Mouse (Mus musculus) macrophage (primary cell): Measurements from ENCODE around the gene 2810459M11Rik. TPM values are rescaled to one million over a fixed set of nuclear protein-coding genes. Genes with fewer than 3 reads are reported as not detected.

ENCODE experiments used
- H3K27ac ChIP-seq: fragments of 350-480 bp; formaldehyde crosslinking; 2 replicates; pipeline ENCODE4 v1.9.0; 2021
- H3K36me3 ChIP-seq: fragments of 350-480 bp; formaldehyde crosslinking; 2 replicates; pipeline ENCODE4 v1.9.0; 2021; ENCODE audit errors: inconsistent target
- H3K4me3 ChIP-seq: fragments of 350-480 bp; formaldehyde crosslinking; 2 replicates; pipeline ENCODE4 v1.9.0; 2021; ENCODE audit errors: inconsistent target
- H3K79me2 ChIP-seq: fragments of 350-480 bp; formaldehyde crosslinking; 2 replicates; pipeline ENCODE4 v1.9.0; 2021; ENCODE audit errors: inconsistent target
- WGBS: methylation state at CpG from one replicate; pipeline ENCODE4 v1.1.7; 2026; ENCODE audit warnings: inconsistent platforms; ENCODE audit not compliant: missing documents; 5-methylcytosine and 5-hydroxymethylcytosine counted together
- polyA plus RNA-seq: library from polyadenylated mRNA; stranded (reverse); fragments of 250-400 nt; gene quantifications from 3 replicates; pipeline ENCODE4 v1.2.4, GENCODE M21; 2018; ENCODE audit warnings: inconsistent platforms

The 2810459M11Rik gene
- polyA plus RNA-seq, 1 experiment from 2014 or later = not detected

GRCm38 (mm10) chr1:86040131-86040530 lies 5.5 kb upstream of the 2810459M11Rik start:
- H3K4me3 ChIP-seq = no peak overlapping the region
- 77% methylated on average over 4 of the region's 4 CpGs for WGBS
- H3K36me3 ChIP-seq = no peaks in the 10 kb centered on the region
- H3K27ac ChIP-seq = no peak overlapping the region
- no peaks in the 10 kb centered on the region for H3K79me2 ChIP-seq

GRCm38 (mm10) chr1:86040817-86041216 lies 4.8 kb upstream of the 2810459M11Rik start:
- WGBS = 33% methylated on average over 3 of the region's 3 CpGs
- Histone ChIP-seq H3K79me2 (no peaks in the 10 kb centered on the region), H3K4me3 (no peak overlapping the region), H3K36me3 (no peaks in the 10 kb centered on the region), H3K27ac (no peak overlapping the region)

DNA sequence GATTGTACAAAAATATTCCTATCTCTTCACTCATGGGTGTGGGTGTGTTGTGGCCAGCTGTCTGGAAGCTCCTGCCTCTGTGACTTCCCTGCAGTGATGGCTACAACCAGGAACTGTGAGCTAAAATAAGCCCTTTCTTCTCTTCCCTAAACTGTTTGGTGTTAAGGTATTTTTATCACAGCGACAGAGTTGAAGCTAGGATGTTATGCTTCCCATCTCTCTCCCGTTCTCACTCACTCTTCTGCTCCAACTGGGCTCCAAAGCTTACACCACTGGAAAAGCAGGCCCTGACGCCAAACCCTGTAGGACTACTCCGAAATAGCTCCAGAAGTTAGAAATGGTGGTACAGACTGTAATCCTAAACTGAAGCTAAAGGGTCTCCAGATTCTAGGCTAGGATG lies 607 bp upstream of the 2810459M11Rik start:
- H3K36me3 ChIP-seq = no peaks in the 10 kb centered on the region
- 77% methylated on average over 4 of the region's 4 CpGs for WGBS
- H3K27ac ChIP-seq = no peak overlapping the region
- H3K4me3 ChIP-seq = no peak overlapping the region
- no peaks in the 10 kb centered on the region for H3K79me2 ChIP-seq

DNA sequence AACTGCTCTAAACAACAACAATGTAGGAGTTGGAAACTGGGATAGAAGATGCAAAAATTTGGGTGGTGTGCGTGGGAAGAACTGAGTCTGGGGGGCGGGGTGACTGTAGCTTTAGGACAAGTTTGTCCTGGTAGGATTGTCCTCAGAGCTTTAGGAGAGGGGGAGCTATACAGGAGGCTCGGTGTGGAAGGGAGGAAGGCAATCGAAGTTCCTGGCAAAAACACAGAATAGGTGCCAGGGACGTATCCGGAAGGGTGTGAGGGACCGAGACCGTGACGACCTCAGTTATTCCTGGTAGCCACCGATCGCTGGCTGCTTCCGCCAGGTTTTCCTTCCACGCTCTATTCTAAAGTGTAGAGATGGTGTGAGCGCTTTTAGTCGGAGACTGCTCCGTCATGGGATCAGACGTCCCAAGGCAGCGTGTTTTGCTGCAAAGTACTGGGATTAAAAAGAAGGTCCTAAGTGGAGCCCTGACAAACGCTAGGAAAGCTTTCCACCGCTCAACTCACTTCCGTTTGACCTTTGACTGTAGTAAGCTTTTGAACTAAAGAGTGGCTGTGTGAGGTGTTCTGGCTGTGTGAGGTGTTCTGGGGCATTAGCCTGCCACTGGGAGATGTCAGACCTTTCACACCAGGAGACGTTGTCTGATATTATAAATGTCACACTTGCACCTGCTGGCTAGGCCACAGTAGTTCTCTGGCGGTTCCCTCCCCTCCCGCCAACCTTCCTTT lies 1.3 kb downstream of the 2810459M11Rik start:
- Histone ChIP-seq H3K27ac (no peak overlapping the region), H3K79me2 (no peaks in the 10 kb centered on the region), H3K36me3 (no peaks in the 10 kb centered on the region), H3K4me3 (no peak overlapping the region)
- 44% methylated on average over 24 of the region's 24 CpGs for WGBS

- 63% methylated on average over 4 of the region's 4 CpGs for WGBS
- H3K4me3 ChIP-seq = no peak overlapping the region
These were observed 2.6 kb downstream of the 2810459M11Rik start for GRCm38 (mm10) chr1:86048231-86048630.

DNA sequence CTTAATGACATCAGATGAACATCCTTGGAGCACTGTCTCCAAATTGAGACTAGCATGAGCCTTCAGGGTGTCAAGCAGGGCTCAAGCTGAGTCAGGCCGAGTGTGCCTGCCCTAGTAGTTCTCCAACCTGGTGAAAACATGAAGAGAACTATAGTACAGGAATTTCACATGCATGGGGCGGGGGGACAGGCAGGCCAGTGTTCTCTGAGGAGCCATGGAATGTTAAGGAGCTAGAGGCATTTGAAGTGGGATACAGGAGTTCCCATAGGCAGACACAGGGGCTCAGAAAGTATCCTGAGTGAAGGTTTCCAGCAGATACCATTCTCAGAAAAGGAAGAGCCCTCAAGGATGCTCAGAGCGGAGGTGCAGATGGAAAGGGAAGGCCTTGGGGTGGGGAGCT lies 3.1 kb downstream of the 2810459M11Rik start:
- Histone ChIP-seq H3K79me2 (no peaks in the 10 kb centered on the region), H3K36me3 (no peaks in the 10 kb centered on the region), H3K4me3 (no peak overlapping the region), H3K27ac (no peak overlapping the region)
- 83% methylated on average over 3 of the region's 3 CpGs for WGBS

More at GRCm38 (mm10) chr1:86048231-86048630, 2.6 kb downstream of the 2810459M11Rik start:
- Histone ChIP-seq H3K27ac (no peak overlapping the region), H3K36me3 (no peaks in the 10 kb centered on the region), H3K79me2 (no peaks in the 10 kb centered on the region)

DNA sequence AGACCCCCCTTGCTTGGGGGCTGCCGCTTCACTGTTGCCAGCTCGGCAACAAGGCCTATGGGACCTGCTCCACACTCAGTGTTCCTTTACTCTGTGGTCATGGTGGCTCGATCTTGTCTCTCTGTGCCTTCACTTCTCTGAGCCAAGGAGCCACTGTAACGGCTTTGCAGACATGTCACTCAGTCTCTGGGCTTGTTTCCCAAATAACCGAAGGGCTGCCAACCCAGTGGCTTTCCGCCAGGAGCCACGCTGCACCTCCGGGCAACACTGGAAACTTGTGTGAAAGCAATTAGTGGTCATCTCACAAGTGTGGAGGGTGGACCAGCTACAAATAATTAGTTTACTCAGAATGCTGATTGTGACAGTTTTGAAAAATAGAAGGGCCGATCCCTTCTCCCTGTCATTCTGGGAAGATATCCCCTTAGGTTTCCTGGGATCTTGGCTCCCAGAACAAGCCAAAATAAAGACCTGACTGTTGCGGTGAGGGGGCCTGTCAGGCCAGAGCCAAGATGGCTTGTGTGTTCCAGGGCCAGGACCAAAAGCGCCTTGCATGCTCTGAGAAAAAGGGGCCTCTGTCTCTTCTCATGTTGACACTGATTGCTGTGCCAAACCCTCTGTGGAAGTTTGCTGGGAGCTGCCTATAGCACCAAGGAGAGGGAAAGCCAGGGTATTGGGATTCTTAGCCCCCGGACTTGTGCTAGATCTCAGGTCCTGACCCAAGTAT lies 7.7 kb downstream of the 2810459M11Rik start:
- no peak overlapping the region for H3K4me3 ChIP-seq
- no peak overlapping the region for H3K27ac ChIP-seq
- no peaks in the 10 kb centered on the region for H3K79me2 ChIP-seq
- H3K36me3 ChIP-seq = no peaks in the 10 kb centered on the region
- 93% methylated on average over 12 of the region's 12 CpGs for WGBS

DNA sequence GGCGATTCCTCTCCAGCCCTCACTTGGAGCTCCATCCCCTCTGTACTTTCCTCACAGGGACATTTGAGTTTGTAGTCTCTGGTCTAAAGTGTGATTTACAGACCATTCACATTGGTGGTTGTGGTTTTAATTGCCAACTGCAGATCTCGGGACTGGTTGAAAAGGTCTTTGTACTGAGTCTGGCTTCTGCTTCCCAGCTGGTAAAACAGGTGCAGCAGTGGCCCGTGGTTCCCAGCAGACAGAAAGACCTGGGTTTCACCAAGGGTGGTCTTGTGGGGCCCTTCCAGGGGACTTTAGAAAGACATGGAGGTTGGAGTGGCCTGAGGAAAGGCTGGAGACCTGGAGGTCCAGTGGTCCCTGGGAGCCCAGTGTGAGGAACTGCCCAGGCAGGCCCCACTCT lies 9.3 kb downstream of the 2810459M11Rik start:
- Histone ChIP-seq H3K36me3 (no peaks in the 10 kb centered on the region), H3K27ac (no peak overlapping the region), H3K4me3 (no peak overlapping the region), H3K79me2 (no peaks in the 10 kb centered on the region)
- WGBS = 45% methylated on average over 3 of the region's 3 CpGs

- H3K36me3 ChIP-seq = no peaks in the 10 kb centered on the region
- WGBS = 90% methylated on average over 4 of the region's 4 CpGs
- no peak overlapping the region for H3K4me3 ChIP-seq
- H3K27ac ChIP-seq = no peak overlapping the region
- H3K79me2 ChIP-seq = no peaks in the 10 kb centered on the region
These were observed 10.6 kb downstream of the 2810459M11Rik start for GRCm38 (mm10) chr1:86056284-86056683.

DNA sequence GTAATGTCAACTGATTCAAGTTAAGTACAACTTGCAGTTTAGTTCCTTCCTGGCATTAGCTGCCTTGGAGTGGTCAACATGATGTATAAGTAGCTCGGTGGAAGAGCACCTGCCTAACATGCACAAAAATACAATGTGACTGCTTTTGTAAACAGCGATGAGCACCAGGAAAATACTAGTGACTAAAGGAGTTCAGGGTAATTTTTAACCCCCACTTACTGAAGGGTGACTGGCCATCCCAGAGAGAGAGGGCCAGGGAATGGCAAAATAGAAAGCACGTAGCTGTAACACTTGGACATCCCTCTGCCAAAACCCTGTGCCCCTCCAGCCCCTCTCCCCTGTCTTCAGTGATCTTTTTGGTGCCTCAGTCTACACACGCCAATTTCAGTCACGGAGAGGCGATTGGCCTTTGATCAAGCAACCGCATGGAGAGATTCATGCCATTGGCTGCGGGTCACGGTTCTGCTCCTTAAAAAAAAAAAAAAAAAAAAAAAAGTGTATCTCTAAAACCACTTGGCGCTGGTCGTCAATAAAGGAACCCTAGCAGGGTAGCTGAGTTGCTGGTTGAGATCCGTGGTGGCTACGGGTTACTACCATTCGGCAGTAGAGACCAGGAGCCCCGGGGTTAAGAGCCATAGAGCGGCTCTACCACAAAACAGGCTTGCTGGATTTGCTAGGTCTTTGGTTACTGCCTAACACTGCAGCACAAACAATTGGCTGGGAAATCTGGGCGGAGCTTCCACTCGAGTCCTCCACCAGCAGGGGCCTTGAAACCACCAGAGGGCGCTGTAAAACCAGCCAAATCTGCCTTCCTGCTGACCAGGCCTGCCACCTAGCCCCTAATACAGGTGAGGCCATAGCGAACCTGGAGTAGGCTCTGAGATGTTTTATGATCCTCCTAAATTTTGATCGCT lies 13.4 kb downstream of the 2810459M11Rik start:
- Histone ChIP-seq H3K79me2 (no peaks in the 10 kb centered on the region), H3K4me3 (peak overlapping the region; percentile 25; the same call in 1 of the 2 replicates), H3K27ac (no peak overlapping the region), H3K36me3 (no peaks in the 10 kb centered on the region)
- WGBS = 16% methylated on average over 21 of the region's 21 CpGs

- Histone ChIP-seq H3K79me2 (peaks cover 30% of the 10 kb centered on the region), H3K36me3 (no peaks in the 10 kb centered on the region), H3K4me3 (no peak overlapping the region), H3K27ac (no peak overlapping the region)
- WGBS = 69% methylated on average over 6 of the region's 6 CpGs
These were observed 16.9 kb downstream of the 2810459M11Rik start for GRCm38 (mm10) chr1:86062523-86062922.

DNA sequence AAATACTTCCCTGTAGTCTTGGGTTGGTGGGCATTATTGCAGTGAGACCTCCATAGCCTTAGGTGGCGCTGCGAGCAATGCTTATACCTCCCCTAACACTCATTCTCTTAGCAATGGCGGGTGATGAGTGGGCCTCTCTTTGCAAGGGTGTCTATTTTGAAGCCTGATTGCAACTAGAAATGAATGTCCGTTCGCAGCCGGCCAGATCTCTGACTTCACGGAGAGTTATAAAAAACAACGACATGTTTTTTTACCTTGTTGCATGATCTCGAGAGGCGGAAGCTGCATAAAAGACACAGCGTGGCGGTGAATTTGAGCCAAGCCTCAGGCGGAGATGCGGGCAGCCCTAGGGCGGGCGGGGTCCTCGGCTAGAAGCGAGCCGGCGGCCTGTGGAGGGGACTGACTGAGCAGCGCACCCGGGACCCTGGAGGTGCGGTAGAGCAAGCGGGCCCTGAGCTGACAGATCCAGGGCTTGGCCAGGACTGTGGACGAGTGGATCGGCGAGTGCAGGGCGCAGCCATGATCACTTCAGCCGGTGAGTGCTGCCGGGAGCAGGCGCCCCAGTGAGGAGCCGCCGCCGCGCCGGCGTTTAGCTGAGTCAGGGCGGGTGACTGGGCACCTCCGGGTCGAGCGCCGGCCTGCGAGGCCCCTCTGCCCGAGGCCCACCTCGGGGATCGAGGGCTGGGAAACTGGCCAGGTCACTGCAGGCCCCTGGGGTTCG lies 18.8 kb downstream of the 2810459M11Rik start, which contains the start of gene Psmd1:
Psmd1 (plus strand) TSS at position 117 of the 721 bp plus-strand sequence.
- Histone ChIP-seq H3K79me2 (peaks cover 49% of the 10 kb centered on the region), H3K27ac (peak within 1 kb of the TSS; percentile 84), H3K36me3 (no peaks in the 10 kb centered on the region), H3K4me3 (peak within 1 kb of the TSS; percentile 99)
- under 1% methylated on average over 47 of the region's 47 CpGs for WGBS

DNA sequence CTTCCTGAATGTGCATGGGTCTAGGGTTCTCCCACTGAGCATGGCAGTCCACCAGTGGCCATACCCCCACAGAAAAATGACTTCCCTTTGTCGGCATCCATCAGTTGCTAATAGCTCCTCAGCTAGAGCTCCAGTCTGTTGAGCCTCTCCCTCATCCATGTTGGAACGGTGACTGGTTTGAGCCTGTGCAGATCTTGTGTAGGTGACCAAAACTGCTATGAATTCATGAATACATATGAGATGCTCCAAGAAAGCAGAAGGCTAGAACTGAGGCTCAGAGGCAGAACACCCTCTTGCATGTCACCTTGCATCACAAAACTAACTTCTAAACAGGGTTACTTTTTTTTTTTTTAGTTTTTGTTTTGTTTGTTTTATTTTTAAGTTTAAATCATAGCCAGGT lies 30.9 kb downstream of the 2810459M11Rik start:
- Histone ChIP-seq H3K36me3 (peaks cover 89% of the 10 kb centered on the region), H3K27ac (no peak overlapping the region), H3K4me3 (no peak overlapping the region), H3K79me2 (0 out of 2 replicates have a peak, but pooled peaks cover under 1% of the 10 kb centered on the region)
- WGBS = 96% methylated on average over 2 of the region's 2 CpGs

- Histone ChIP-seq H3K36me3 (peaks cover 75% of the 10 kb centered on the region), H3K79me2 (peaks cover 8% of the 10 kb centered on the region; the same call in 1 of the 2 replicates), H3K4me3 (no peak overlapping the region), H3K27ac (no peak overlapping the region)
- WGBS = 88% methylated on average over 7 of the region's 7 CpGs
These were observed 48.8 kb downstream of the 2810459M11Rik start for GRCm38 (mm10) chr1:86094413-86094812.
